Mouse (Mus musculus) limb, embryonic 10.5 days (tissue): Measurements from ENCODE around the gene Pet100. TPM values are rescaled to one million over a fixed set of nuclear protein-coding genes. Genes with fewer than 3 reads are reported as not detected.

Experiments
- DNase-seq: peaks from one replicate; pipeline ENCODE4 v3.0.0-alpha.2; 2017; ENCODE audit warnings: low spot score
- H3K27ac ChIP-seq: fragments of 300-500 bp; sonication (generic); 2 replicates; pipeline ENCODE4 v1.5.1; 2016; ENCODE audit warnings: mild to moderate bottlenecking
- H3K27me3 ChIP-seq: fragments of 300-500 bp; sonication (generic); 2 replicates; pipeline ENCODE4 v1.6.1; 2016; ENCODE audit warnings: low read depth, mild to moderate bottlenecking; ENCODE audit not compliant: poor library complexity, severe bottlenecking
- H3K36me3 ChIP-seq: fragments of 300-500 bp; sonication (generic); 2 replicates; pipeline ENCODE4 v1.6.1; 2016; ENCODE audit warnings: mild to moderate bottlenecking, moderate library complexity
- H3K4me1 ChIP-seq: fragments of 300-500 bp; sonication (generic); 2 replicates; pipeline ENCODE4 v1.6.1; 2016
- H3K4me3 ChIP-seq: fragments of 300-500 bp; sonication (generic); 2 replicates; pipeline ENCODE4 v1.5.1; 2016; ENCODE audit warnings: mild to moderate bottlenecking, moderate library complexity
- H3K9me3 ChIP-seq: fragments of 300-500 bp; sonication (generic); replicated peaks from 2 replicates; pipeline ENCODE4 v1.6.1; 2016; ENCODE audit warnings: mild to moderate bottlenecking
- WGBS: fragments of 180-500 bp; shearing (Covaris S2); methylation state at CpG from one replicate; pipeline ENCODE4 v1.1.7; 2016; 5-methylcytosine and 5-hydroxymethylcytosine counted together
- polyA plus RNA-seq: library from polyadenylated mRNA; unstranded; fragments of >200 nt; fragmentation: Nextera tagmentation; extraction: Ambion mirVana; gene quantifications from 2 replicates; pipeline ENCODE4 v1.2.1, GENCODE M21; 2016

The Pet100 gene
- polyA plus RNA-seq, 1 experiment from 2014 or later = 92.1 TPM

DNA sequence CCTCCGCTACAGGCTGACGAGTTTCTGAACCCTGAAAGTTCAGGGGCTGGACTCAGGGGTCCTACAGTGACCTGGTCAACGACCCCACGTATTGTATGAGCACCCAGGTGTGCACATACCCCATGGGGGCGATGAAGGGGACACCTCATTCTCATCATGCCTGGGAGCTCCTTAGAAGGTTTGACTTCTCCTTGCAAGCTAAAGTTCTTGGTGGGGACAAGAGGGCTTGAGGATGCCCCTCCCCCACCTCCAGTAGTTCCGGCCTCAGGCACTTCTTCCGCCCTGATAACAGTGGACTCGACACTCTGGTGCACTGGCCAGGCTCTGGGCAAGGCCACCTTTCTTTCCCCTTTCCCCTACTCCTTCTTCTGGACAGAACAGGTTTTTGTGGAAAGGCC, 10.1 kb downstream of the Pet100 start:
- H3K27ac ChIP-seq = peak overlapping the region; percentile 51; the same call in 1 of the 2 replicates
- H3K4me1 ChIP-seq = peaks cover 12% of the 10 kb centered on the region; the same call in 1 of the 2 replicates
- H3K27me3 ChIP-seq = peaks cover 26% of the 10 kb centered on the region
- H3K4me3 ChIP-seq = peak overlapping the region; percentile 60
- H3K9me3 ChIP-seq = no peaks in the 10 kb centered on the region
- WGBS = 23% methylated on average over 8 of the region's 8 CpGs
- DNase-seq = no peak
- peaks cover 8% of the 10 kb centered on the region; the same call in 1 of the 2 replicates for H3K36me3 ChIP-seq

DNA sequence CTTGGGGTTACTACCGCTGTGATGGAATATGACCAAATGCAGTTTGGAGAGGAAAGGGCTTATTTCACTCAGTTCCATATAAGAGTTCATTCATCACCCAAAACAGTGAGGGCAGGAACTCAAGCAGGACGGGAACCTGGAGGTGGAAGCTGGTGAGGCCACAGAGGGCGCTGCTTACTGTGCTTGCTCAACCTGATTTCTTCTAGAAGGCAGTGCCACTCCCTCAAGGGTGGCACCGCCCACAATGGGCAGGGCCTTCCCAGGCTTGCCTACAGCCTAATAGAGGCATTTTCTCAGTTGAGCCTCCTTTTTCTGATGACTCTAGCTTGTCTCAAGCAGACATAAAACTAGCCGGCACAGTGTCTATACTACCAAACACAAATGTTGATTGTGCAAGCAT, 24.5 kb downstream of the Pet100 start:
- Histone ChIP-seq H3K27me3 (no peaks in the 10 kb centered on the region), H3K4me3 (no peak overlapping the region), H3K9me3 (no peaks in the 10 kb centered on the region), H3K27ac (no peak overlapping the region), H3K36me3 (no peaks in the 10 kb centered on the region), H3K4me1 (peaks cover 2% of the 10 kb centered on the region; the same call in 1 of the 2 replicates)
- no peak for DNase-seq
- WGBS = 20% methylated on average over 5 of the region's 5 CpGs

DNA sequence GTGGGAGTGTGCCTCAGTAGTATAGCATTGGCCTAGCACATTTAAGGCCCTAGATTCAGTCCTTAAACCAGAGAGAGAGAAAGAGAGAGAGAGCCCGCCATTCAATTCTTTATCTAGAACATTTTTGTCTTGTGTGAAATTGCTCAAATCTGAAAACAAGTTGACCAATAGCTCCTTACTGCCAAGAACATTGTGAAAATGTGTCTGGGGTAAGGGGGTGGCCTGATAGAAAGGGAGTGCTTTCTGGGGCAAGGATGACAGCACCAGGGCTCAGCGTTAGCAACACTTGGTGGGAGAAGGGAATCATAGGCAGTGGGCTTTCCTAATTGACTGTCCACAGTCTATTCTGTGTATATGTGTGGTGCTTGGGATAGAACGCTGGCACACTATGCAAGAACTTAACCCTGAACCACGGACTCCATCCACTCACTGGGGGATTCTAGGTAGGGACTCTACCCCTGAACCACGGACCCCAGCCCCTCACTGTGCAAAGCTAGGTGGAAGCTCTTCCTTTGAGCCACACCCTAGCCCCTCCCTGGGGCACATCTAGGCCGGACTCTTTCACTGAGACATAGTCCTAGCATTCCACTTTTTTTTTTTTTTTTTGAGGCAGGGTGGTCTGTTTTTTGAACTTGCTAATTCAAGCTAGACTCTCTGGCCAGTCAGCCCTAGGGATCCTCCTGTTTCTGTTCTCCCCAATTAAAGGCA, 25.6 kb downstream of the Pet100 start:
- Histone ChIP-seq H3K27ac (no peak overlapping the region), H3K4me1 (peaks cover 2% of the 10 kb centered on the region; the same call in 1 of the 2 replicates), H3K9me3 (no peaks in the 10 kb centered on the region), H3K36me3 (no peaks in the 10 kb centered on the region), H3K27me3 (no peaks in the 10 kb centered on the region), H3K4me3 (no peak overlapping the region)
- no peak for DNase-seq
- WGBS = 88% methylated on average over 6 of the region's 6 CpGs

DNA sequence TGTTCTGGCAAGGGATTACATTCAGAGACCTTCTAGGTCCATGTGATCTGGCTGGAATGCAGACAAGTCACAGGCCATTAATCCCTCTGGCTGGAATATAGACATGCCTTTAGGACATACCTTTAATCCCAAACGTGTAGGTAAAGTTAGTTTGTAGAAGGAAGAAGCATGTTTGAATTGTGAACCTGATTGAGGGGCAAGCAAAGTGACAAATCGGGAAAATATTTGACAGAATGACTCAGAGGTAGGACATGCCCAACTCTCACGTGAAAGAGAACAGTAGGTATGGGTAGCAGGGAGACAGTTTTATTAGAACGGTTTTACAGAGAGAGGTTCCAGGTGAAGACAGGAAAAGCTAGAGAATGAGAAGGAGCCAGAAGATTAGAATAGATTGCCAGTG, 26.2 kb downstream of the Pet100 start:
- DNase-seq = no peak
- WGBS = 85% methylated on average over 4 of the region's 4 CpGs
- Histone ChIP-seq H3K4me1 (peaks cover 2% of the 10 kb centered on the region; the same call in 1 of the 2 replicates), H3K36me3 (no peaks in the 10 kb centered on the region), H3K4me3 (no peak overlapping the region), H3K27me3 (no peaks in the 10 kb centered on the region), H3K9me3 (no peaks in the 10 kb centered on the region), H3K27ac (no peak overlapping the region)

DNA sequence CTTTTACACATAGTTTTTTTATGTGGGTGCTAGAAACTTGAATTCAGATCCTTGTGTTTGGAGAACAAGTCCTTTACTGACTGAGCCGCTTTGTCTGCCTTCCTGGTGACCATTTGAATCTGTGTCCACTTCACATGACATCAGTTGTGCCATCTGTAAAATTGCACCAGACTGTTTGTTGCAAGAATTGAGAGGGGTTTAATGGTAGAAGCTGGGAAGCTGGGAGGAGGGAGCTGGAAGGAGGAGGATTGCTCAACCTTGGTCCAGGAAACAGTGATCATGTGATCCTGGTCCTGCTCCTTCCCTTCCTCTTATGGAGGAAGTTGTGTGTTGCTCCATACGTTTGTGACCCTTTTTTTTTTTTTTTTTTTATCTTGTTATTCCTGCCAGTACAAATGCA, 26.9 kb downstream of the Pet100 start:
- no peak for DNase-seq
- no peaks in the 10 kb centered on the region for H3K27me3 ChIP-seq
- peaks cover 2% of the 10 kb centered on the region; the same call in 1 of the 2 replicates for H3K4me1 ChIP-seq
- H3K36me3 ChIP-seq = no peaks in the 10 kb centered on the region
- no peak overlapping the region for H3K27ac ChIP-seq
- no peaks in the 10 kb centered on the region for H3K9me3 ChIP-seq
- no peak overlapping the region for H3K4me3 ChIP-seq
- 80% methylated on average over 2 of the region's 2 CpGs for WGBS

DNA sequence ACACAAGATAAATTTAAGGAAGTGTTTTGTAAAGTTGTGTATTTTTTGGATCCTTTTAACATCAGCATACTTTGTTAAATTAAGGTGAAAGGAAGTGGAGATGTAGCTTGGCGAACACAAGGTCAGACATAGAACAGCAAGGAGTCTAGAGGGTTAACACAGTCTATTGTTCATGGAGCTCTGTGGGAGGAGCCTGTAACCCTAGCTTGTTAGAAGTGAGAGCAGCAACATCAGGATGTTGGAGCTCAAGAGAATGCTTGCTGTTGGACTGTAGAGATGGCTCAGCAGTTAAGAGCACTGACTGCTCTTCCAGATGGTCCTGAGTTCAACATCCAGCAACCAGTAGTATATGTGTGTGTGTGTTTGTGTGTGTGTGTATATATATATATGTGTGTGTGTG, 27.6 kb downstream of the Pet100 start:
- Histone ChIP-seq H3K27ac (peak overlapping the region; percentile 31; the same call in 1 of the 2 replicates), H3K9me3 (no peaks in the 10 kb centered on the region), H3K4me1 (peaks cover 2% of the 10 kb centered on the region; the same call in 1 of the 2 replicates), H3K36me3 (no peaks in the 10 kb centered on the region), H3K27me3 (no peaks in the 10 kb centered on the region), H3K4me3 (0 out of 2 replicates have a peak overlapping the region, but pooled peaks have one; percentile 0)
- no peak for DNase-seq
- WGBS = 48% methylated on average over 1 of the region's 1 CpGs

DNA sequence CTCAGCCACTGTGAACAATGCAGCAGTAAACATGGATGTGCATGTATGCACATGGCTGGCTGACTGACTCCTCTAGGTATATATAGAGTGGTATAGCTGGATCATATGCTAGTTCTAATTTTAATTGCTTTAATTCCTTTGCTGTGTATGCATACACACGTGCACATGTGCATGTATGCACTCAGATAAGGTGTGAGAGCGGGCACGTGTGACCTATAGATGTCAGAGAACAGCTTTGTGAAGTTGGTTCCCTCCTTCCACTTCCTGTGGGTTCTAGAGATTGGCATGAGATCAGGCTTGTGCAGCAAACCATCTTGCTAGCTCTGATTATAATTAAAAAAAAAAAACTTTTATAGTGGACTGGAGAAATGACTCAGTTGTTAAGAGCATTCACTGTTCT, 31.5 kb downstream of the Pet100 start:
- H3K4me3 ChIP-seq = no peak overlapping the region
- no peaks in the 10 kb centered on the region for H3K9me3 ChIP-seq
- peaks cover 9% of the 10 kb centered on the region for H3K4me1 ChIP-seq
- DNase-seq = no peak
- no peak overlapping the region for H3K27ac ChIP-seq
- 68% methylated on average over 3 of the region's 3 CpGs for WGBS
- H3K36me3 ChIP-seq = no peaks in the 10 kb centered on the region
- no peaks in the 10 kb centered on the region for H3K27me3 ChIP-seq

DNA sequence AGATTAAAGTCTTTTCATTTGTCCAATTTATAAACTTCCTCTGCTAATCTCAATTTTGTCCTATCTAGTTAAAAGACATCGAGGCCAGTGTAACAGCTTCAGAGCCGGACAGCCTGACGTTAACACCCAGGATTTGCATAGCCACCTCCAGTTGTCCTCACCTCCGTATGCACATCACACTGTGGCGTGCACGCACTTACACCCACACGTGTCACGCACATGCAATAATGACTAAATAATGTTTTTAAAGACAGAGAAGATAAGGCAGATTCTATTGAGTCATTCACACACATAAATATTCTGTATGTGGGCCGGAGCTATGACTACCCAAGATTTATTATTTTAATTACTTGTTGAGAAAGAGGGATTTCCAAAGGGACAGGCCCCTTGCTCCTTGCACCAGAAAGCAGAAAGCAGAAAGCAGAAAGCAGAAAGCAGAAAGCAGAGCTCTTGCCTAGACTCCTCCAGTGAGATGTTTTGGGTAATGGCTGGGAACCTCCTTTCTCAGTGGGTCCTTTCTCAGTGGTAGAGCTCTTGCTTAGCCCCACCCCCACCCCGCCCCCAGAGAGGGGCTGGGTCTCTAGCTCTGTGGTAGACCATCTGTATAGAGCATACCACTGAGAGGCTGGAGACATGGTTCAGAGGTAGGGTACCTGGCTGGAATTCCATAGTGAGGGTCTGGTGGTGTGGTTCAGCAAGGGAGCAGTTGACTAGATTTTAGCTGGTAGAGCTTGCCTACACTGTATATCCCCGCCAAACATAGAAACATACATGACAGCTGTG, 33.6 kb downstream of the Pet100 start:
- no peak for DNase-seq
- no peaks in the 10 kb centered on the region for H3K36me3 ChIP-seq
- H3K27ac ChIP-seq = no peak overlapping the region; the same call in 1 of the 2 replicates
- no peaks in the 10 kb centered on the region for H3K9me3 ChIP-seq
- peaks cover 7% of the 10 kb centered on the region for H3K4me1 ChIP-seq
- no peak overlapping the region for H3K4me3 ChIP-seq
- WGBS = 73% methylated on average over 11 of the region's 11 CpGs
- no peaks in the 10 kb centered on the region for H3K27me3 ChIP-seq

DNA sequence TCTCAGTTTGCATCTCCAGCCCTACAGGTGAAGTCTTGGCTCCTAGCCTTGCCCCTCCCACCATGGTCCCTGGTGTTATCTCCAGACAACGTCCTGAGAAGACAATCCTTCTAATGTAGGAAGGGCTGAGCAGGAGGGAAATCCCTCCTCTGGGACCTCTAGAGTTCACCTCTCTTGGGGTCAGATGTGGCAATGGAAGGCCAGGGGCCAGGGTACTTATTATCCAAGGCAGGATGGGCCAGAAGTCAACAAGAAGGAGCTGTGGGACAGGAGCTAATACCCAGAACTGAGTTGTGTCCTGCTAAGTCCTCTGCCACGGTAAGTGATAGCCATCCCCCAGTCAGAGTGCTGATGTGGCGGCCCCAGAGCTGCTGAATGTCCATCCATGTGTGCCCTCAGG, 34.2 kb downstream of the Pet100 start, which contains the start of gene Retn:
Retn (plus strand) TSS at position 245 of the 400 bp plus-strand sequence.
- Histone ChIP-seq H3K27ac (no peak within 1 kb of the TSS; the same call in 1 of the 2 replicates), H3K4me1 (peaks cover 7% of the 10 kb centered on the region), H3K4me3 (no peak within 1 kb of the TSS), H3K27me3 (no peaks in the 10 kb centered on the region), H3K36me3 (no peaks in the 10 kb centered on the region), H3K9me3 (no peaks in the 10 kb centered on the region)
- DNase-seq = no peak
- WGBS = 73% methylated on average over 3 of the region's 3 CpGs

DNA sequence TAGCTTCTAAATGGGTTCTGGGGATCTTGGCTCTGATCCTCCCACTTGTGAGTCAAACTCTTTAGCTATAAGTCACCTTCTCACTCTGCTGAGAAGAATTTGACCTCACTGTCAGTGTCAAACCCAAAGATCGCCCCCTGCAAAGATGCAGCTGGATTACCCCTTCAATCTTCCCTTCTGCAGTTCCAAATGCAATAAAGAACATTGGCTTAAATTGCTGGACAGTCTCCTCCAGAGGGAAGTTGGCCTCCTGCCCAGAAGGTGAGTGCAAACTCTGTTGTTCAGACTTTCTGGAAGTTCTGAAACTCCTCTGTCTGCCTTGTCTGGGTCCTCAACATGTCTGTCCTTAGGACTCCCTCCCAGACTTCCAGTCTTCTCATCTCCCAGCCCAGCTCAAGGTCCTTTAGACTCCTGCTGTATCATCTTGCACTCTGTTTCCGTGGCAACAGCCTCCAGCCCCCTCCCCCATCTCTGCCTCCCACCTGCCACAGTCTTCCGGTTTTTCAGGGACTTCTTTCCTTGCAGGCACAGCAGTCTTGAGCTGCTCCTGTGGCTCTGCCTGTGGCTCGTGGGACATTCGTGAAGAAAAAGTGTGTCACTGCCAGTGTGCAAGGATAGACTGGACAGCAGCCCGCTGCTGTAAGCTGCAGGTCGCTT, 35.5 kb downstream of the Pet100 start:
- H3K27ac ChIP-seq = no peak overlapping the region
- H3K27me3 ChIP-seq = no peaks in the 10 kb centered on the region
- peak; percentile 42 for DNase-seq
- H3K36me3 ChIP-seq = no peaks in the 10 kb centered on the region
- peaks cover 7% of the 10 kb centered on the region for H3K4me1 ChIP-seq
- no peaks in the 10 kb centered on the region for H3K9me3 ChIP-seq
- 27% methylated on average over 7 of the region's 7 CpGs for WGBS
- peak overlapping the region; percentile 12; the same call in 1 of the 2 replicates for H3K4me3 ChIP-seq

DNA sequence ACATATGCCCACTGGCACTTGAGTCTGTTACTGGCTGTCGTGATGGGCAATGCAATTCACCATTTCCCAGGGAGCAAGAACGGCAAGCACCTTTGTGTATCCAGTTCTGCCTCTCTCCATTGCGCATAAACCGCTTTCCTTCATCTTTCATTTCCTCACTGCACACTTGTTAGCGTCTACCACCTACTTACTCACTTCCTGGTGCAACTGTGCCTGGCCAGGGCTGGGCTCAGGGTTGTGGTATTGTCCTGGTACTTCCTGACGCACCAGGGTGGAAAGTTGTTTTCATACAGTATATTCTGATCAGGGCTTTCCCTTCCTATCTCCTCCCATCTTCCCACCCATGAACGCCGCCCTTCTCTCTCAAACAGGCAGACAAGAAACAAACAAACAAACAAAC, 39.5 kb downstream of the Pet100 start:
- peaks cover 7% of the 10 kb centered on the region for H3K4me1 ChIP-seq
- H3K27me3 ChIP-seq = no peaks in the 10 kb centered on the region
- 80% methylated on average over 8 of the region's 8 CpGs for WGBS
- no peak overlapping the region for H3K27ac ChIP-seq
- no peaks in the 10 kb centered on the region for H3K9me3 ChIP-seq
- no peaks in the 10 kb centered on the region for H3K36me3 ChIP-seq
- H3K4me3 ChIP-seq = no peak overlapping the region
- no peak for DNase-seq

DNA sequence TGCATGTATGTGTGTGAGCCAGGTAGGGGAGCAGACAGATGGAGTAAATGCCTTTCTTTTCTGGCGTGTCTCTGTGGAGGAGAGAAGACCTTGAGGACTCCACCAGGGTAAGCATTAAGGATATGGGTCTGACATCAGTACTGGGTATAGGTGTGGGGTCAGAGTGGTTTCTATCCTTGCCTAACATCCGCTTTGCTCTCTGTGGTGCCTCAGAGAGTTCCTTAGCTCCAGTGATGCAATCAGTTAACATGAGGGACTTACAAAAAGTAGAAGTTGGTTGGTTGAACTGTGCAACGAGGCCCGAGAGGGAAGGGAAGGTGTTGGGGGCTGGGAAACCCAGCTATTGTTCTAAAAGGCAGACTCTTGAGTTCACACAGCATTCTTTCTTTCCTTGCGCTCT, 43.1 kb downstream of the Pet100 start:
- H3K9me3 ChIP-seq = no peaks in the 10 kb centered on the region
- DNase-seq = no peak
- H3K27me3 ChIP-seq = no peaks in the 10 kb centered on the region
- H3K27ac ChIP-seq = no peak overlapping the region
- no peaks in the 10 kb centered on the region for H3K4me1 ChIP-seq
- WGBS = 78% methylated on average over 5 of the region's 5 CpGs
- H3K36me3 ChIP-seq = no peaks in the 10 kb centered on the region
- H3K4me3 ChIP-seq = no peak overlapping the region

DNA sequence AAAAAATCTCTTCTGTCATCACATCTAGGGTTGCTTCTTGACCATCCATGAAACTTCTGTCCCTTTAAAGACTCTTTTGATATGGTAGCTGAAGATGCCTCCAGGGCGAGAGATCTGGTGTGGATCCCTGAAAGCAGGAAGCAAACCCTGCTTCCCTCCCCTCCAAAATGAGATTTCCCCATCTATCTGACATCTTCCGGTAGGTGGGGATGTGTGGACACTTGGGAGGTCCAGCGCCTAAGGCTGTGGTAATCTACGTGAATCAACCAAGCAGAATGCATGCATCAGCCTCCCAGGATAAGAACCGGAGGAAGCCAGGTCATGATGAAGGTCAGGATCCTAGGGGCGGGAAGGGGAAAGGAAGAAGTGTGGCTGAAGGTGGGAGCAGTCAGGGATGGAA, 44.2 kb downstream of the Pet100 start, which contains the start of gene Mcemp1:
Mcemp1 (plus strand) TSS at position 248 of the 400 bp plus-strand sequence.
- WGBS = 75% methylated on average over 6 of the region's 6 CpGs
- Histone ChIP-seq H3K27ac (no peak within 1 kb of the TSS), H3K4me3 (no peak within 1 kb of the TSS), H3K4me1 (no peaks in the 10 kb centered on the region), H3K9me3 (no peaks in the 10 kb centered on the region), H3K36me3 (no peaks in the 10 kb centered on the region), H3K27me3 (no peaks in the 10 kb centered on the region)
- DNase-seq = no peak
